Mouse (Mus musculus): ENCODE results near the gene Gars. TPM values are rescaled to one million over a fixed set of nuclear protein-coding genes. Genes with fewer than 3 reads are reported as not detected.

The Gars gene
- total and polyA plus RNA-seq, 3 experiments, result 171 to 325 (median 225) TPM

GRCm38 (mm10) chr6:55081379-55081778, 43.6 kb downstream of the Gars start:
- no peak for DNase-seq (ENCODE audit: low read depth, low spot score)
- H3K36me3 ChIP-seq (ENCODE audit: control insufficient read depth in 1 of 2, insufficient read depth in 2 of 2, low read length in 2 of 2), result peaks cover 0 to 9% of the 10 kb centered on the region in 2 experiments; a peak in 2 of 4 replicates
- H3K9me3 ChIP-seq (replicated peaks; ENCODE audit: insufficient read depth, low read length), result no peaks in the 10 kb centered on the region
- H3K27me3 ChIP-seq (ENCODE audit: control insufficient read depth in 1 of 2, insufficient read depth in 2 of 2, low read length in 2 of 2), result no peaks in the 10 kb centered on the region
- H3K79me2 ChIP-seq (ENCODE audit: control insufficient read depth, insufficient read depth, low read length, poor library complexity), result no peaks in the 10 kb centered on the region
- H3K4me3 ChIP-seq (ENCODE audit: control insufficient read depth in 1 of 2, insufficient read depth in 1 of 2, low read depth in 2 of 2, low read length in 2 of 2), result no peak overlapping the region
- H3K4me1 ChIP-seq (ENCODE audit: control insufficient read depth in 1 of 2, insufficient read depth in 2 of 2, low read length in 2 of 2), result no peaks in the 10 kb centered on the region
- H3K9ac ChIP-seq (ENCODE audit: control insufficient read depth, low read depth, low read length, poor library complexity, severe bottlenecking), result no peak overlapping the region
- no peak overlapping the region for H3K27ac ChIP-seq (ENCODE audit: control insufficient read depth, low read depth, low read length)
- peak; percentile 66; the same call in 1 of the 2 replicates for TF ChIP-seq POLR2AphosphoS2 (IDR thresholded peaks at IDR 0.05; ENCODE audit: low read length)
- no peak for TF ChIP-seq TBP (IDR thresholded peaks at IDR 0.05; ENCODE audit: low read depth, low read length)

DNA sequence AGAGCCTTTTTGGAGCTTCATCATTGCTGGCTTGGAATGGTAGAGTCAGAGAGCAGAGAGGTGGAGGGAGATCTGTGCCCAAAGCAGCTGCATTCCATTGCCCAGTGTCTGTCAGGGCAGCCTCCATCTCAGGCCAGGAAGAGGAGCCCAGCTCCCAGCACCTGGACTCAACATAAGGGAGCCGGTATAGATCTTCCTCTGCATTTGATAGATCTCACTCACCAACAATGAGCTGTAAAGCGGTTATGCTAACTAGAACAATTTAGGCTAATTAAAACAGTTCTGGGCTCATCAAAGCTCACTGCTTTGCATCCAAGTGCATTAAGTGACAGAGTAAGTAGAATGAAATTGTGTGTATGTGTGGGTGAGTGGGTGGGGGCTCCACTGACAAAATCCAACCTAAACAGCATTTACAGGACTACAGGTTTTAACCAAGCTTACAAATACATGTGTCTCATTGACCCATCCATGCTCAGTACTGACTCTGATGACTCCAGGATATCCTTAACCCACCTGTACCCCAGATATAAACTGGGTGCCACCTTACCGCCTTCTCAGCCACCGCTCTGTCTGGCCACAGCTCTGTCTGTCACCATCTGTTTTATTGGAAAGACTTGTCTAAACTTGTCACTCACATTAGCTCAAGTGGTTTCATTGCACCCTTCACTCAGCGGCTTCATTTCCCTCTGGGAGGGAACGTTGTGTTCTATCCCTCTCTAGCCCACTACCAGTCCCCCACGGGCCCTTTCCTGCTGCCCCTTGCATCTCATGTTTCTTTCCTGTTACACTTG, 44.6 kb downstream of the Gars start:
- Histone ChIP-seq H3K27ac (ENCODE audit: control insufficient read depth, low read depth, low read length) (no peak overlapping the region), H3K9ac (ENCODE audit: control insufficient read depth, low read depth, low read length, poor library complexity, severe bottlenecking) (no peak overlapping the region), H3K36me3 (ENCODE audit: control insufficient read depth in 1 of 2, insufficient read depth in 2 of 2, low read length in 2 of 2) (peaks cover 0 to 4% of the 10 kb centered on the region in 2 experiments; a peak in 2 of 4 replicates), H3K4me3 (ENCODE audit: control insufficient read depth in 1 of 2, insufficient read depth in 1 of 2, low read depth in 2 of 2, low read length in 2 of 2) (no peak overlapping the region), H3K4me1 (ENCODE audit: control insufficient read depth in 1 of 2, insufficient read depth in 2 of 2, low read length in 2 of 2) (no peaks in the 10 kb centered on the region), H3K79me2 (ENCODE audit: control insufficient read depth, insufficient read depth, low read length, poor library complexity) (no peaks in the 10 kb centered on the region), H3K27me3 (ENCODE audit: control insufficient read depth in 1 of 2, insufficient read depth in 2 of 2, low read length in 2 of 2) (no peaks in the 10 kb centered on the region), H3K9me3 (replicated peaks; ENCODE audit: insufficient read depth, low read length) (no peaks in the 10 kb centered on the region)
- DNase-seq (ENCODE audit: low read depth, low spot score), result no peak
- TF ChIP-seq NRF1 (IDR thresholded peaks at IDR 0.05; ENCODE audit: insufficient read depth, low read depth, low read length, poor library complexity, severe bottlenecking) (no peak), HCFC1 (IDR thresholded peaks at IDR 0.05; ENCODE audit: low read depth, low read length) (no peak), GATA1 (IDR thresholded peaks at IDR 0.05; ENCODE audit: low read depth, low read length) (no peak), TCF12 (IDR thresholded peaks at IDR 0.05; ENCODE audit: low read depth, low read length) (no peak), SIN3A (IDR thresholded peaks at IDR 0.05; ENCODE audit: low read length) (no peak), RCOR1 (IDR thresholded peaks at IDR 0.05; ENCODE audit: low read depth, low read length) (no peak), MYB (IDR thresholded peaks at IDR 0.05; ENCODE audit: low read depth, low read length) (no peak), MAX (IDR thresholded peaks at IDR 0.05; ENCODE audit: low read length) (no peak), UBTF (IDR thresholded peaks at IDR 0.05; ENCODE audit: borderline replicate concordance, insufficient read depth, low read depth, low read length) (no peak), POLR2AphosphoS2 (IDR thresholded peaks at IDR 0.05; ENCODE audit: low read length) (no peak), NELFE (IDR thresholded peaks at IDR 0.05; ENCODE audit: low read depth, low read length) (no peak), MXI1 (IDR thresholded peaks at IDR 0.05; ENCODE audit: low read depth, low read length) (no peak), TAL1 (IDR thresholded peaks at IDR 0.05; ENCODE audit: low read length) (no peak), ZNF384 (IDR thresholded peaks at IDR 0.05; ENCODE audit: low read depth, low read length) (no peak), ZC3H11A (IDR thresholded peaks at IDR 0.05; ENCODE audit: low read depth, low read length) (no peak), USF2 (IDR thresholded peaks at IDR 0.05; ENCODE audit: borderline replicate concordance in 1 of 2, insufficient read depth in 1 of 2, low read depth in 1 of 2, low read length in 2 of 2) (no peak), MAFK (IDR thresholded peaks at IDR 0.05; ENCODE audit: borderline replicate concordance, low read depth, low read length) (no peak)

Data from MEL (cell line).